Mouse (Mus musculus) midbrain, embryonic 14.5 days (tissue): ENCODE data around the gene Parpbp. TPM values are rescaled to one million over a fixed set of nuclear protein-coding genes. Genes with fewer than 3 reads are reported as not detected.
A peak's percentile ranks its signal among the peaks of the same experiment; 100 is the strongest.

Experiments
- ATAC-seq: fragments of 200-750 bp; cut with Nextera tagmentation; 2 replicates; pipeline ENCODE4 v1.8.0; 2017; ENCODE audit warnings: moderate number of reproducible peaks, moderate library complexity; ENCODE audit not compliant: low FRiP score, low TSS enrichment
- DNase-seq: peaks from one replicate; pipeline ENCODE4 v3.0.0-alpha.2; 2015
- H3K27ac ChIP-seq: fragments of 300-500 bp; sonication (generic); replicated peaks from 2 replicates; pipeline ENCODE4 v1.5.1; 2014; ENCODE audit warnings: mild to moderate bottlenecking, low read depth, low read length, moderate library complexity
- H3K27me3 ChIP-seq: fragments of 300-500 bp; sonication (generic); 2 replicates; pipeline ENCODE4 v1.6.1; 2014; ENCODE audit warnings: low read length, control low read depth, mixed read lengths; ENCODE audit not compliant: control insufficient read depth, insufficient read depth
- H3K36me3 ChIP-seq: fragments of 300-500 bp; sonication (generic); 2 replicates; pipeline ENCODE4 v1.6.1; 2014; ENCODE audit warnings: low read length, control low read depth; ENCODE audit not compliant: control insufficient read depth, insufficient read depth
- H3K4me1 ChIP-seq: fragments of 300-500 bp; sonication (generic); 2 replicates; pipeline ENCODE4 v1.6.1; 2014; ENCODE audit warnings: mild to moderate bottlenecking, antibody characterized with exemption, low read length, control low read depth; ENCODE audit not compliant: control insufficient read depth, insufficient read depth
- H3K4me2 ChIP-seq: fragments of 300-500 bp; sonication (generic); 2 replicates; pipeline ENCODE4 v1.6.1; 2014; ENCODE audit warnings: mild to moderate bottlenecking, low read length, moderate library complexity
- H3K4me3 ChIP-seq: fragments of 300-500 bp; sonication (generic); replicated peaks from 2 replicates; pipeline ENCODE4 v1.5.1; 2014; ENCODE audit warnings: low read depth, low read length
- H3K9ac ChIP-seq: fragments of 300-500 bp; sonication (generic); replicated peaks from 2 replicates; pipeline ENCODE4 v1.6.1; 2014; ENCODE audit warnings: mild to moderate bottlenecking, low read length, moderate library complexity
- H3K9me3 ChIP-seq: fragments of 300-500 bp; sonication (generic); 2 replicates; pipeline ENCODE4 v1.6.1; 2016; ENCODE audit warnings: low read length, control low read depth, mixed read lengths; ENCODE audit not compliant: control insufficient read depth
- WGBS: fragments of 180-500 bp; shearing (Covaris S2); extraction: QIAGEN DNeasy Blood & Tissue Kit; methylation state at CpG from one replicate; pipeline ENCODE4 v1.1.7; 2014; 5-methylcytosine and 5-hydroxymethylcytosine counted together
- polyA plus RNA-seq: library from polyadenylated mRNA; unstranded; fragments of >200 nt; fragmentation: Nextera tagmentation; extraction: Ambion mirVana; gene quantifications from 2 replicates; pipeline ENCODE4 v1.2.1, GENCODE M21; 2014

Parpbp gene
- polyA plus RNA-seq, result 2.0 and 3.5 TPM in 2 replicates

GRCm38 (mm10) chr10:88146707-88147477, at the start of gene Parpbp, which contains the start of gene Nup37:
Parpbp (minus strand) TSS chr10:88146941.
Nup37 (plus strand) TSS chr10:88146992.
- Histone ChIP-seq H3K4me1 (peaks cover 9% of the 10 kb centered on the region), H3K9me3 (no peaks in the 10 kb centered on the region), H3K9ac (peak within 1 kb of the TSS; percentile 75), H3K4me3 (peak within 1 kb of the TSS; percentile 86), H3K4me2 (peak within 1 kb of the TSS; percentile 82), H3K36me3 (peaks cover 10% of the 10 kb centered on the region; the same call in 1 of the 2 replicates), H3K27ac (no peak within 1 kb of the TSS), H3K27me3 (no peaks in the 10 kb centered on the region)
- WGBS, result under 1% methylated on average over 53 of the region's 53 CpGs
- peak; percentile 93 for DNase-seq
- ATAC-seq, result peak; percentile 97

GRCm38 (mm10) chr10:88167438-88168077, 20.8 kb upstream of the Parpbp start:
- Histone ChIP-seq H3K4me2 (no peak overlapping the region), H3K9me3 (no peaks in the 10 kb centered on the region), H3K27me3 (no peaks in the 10 kb centered on the region), H3K4me1 (no peaks in the 10 kb centered on the region), H3K9ac (no peak overlapping the region), H3K4me3 (no peak overlapping the region), H3K27ac (no peak overlapping the region), H3K36me3 (0 out of 2 replicates have a peak, but pooled peaks cover 4% of the 10 kb centered on the region)
- DNase-seq (no peak), ATAC-seq (no peak)
- WGBS, result 87% methylated on average over 7 of the region's 7 CpGs

DNA sequence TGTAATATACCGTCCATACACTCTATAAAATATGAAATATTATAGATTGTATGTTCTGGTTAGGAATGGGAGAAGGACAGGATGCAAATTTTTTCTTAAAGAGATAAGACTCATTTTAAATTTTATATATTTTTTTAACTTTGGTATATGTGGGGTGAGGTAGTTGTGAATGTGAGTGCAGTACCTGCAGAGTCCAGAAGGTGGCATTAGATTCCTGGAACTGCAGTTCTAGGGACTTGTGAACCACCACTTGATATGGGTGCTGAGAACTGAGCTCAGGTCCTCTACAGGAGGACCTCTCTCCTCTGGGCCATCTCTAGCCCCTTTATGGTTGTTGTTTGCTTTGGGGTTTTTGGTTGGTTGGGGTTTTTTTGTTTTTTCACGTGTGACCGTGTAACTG, 19.4 kb upstream of the Parpbp start:
- no peaks in the 10 kb centered on the region for H3K4me1 ChIP-seq
- H3K9me3 ChIP-seq, result no peaks in the 10 kb centered on the region
- WGBS, result 96% methylated on average over 3 of the region's 3 CpGs
- H3K27ac ChIP-seq, result no peak overlapping the region
- no peak overlapping the region for H3K4me3 ChIP-seq
- no peak overlapping the region for H3K9ac ChIP-seq
- no peak for DNase-seq
- no peak overlapping the region for H3K4me2 ChIP-seq
- ATAC-seq, result no peak
- 0 out of 2 replicates have a peak, but pooled peaks cover 6% of the 10 kb centered on the region for H3K36me3 ChIP-seq
- H3K27me3 ChIP-seq, result no peaks in the 10 kb centered on the region

GRCm38 (mm10) chr10:88162676-88163075, 15.9 kb upstream of the Parpbp start:
- ATAC-seq, result no peak
- no peak overlapping the region for H3K4me3 ChIP-seq
- DNase-seq, result no peak
- H3K4me2 ChIP-seq, result no peak overlapping the region
- no peaks in the 10 kb centered on the region for H3K4me1 ChIP-seq
- peaks cover 17% of the 10 kb centered on the region; the same call in 1 of the 2 replicates for H3K36me3 ChIP-seq
- no peaks in the 10 kb centered on the region for H3K9me3 ChIP-seq
- no peaks in the 10 kb centered on the region for H3K27me3 ChIP-seq
- no peak overlapping the region for H3K27ac ChIP-seq
- 84% methylated on average over 5 of the region's 5 CpGs for WGBS
- no peak overlapping the region for H3K9ac ChIP-seq

DNA sequence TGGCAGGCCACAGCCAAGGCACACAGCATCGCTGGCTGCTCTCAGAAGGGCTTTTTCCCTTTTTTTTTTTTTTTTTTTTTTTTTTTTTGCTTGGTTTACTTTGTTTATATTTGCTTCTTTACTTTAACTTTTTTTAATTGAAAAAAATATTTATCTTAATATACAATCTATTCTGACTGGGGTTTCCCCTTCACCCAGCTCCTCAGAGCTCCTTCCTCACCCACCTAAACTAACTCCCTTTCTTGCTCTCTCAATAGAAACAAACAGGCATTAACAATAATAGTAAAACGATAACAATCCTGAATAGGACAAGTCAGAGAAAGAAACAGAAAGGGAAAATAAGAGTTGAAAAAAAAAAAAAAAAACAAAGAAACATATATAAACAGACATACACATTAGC, 15.4 kb upstream of the Parpbp start:
- Histone ChIP-seq H3K4me2 (no peak overlapping the region), H3K27ac (no peak overlapping the region), H3K4me3 (no peak overlapping the region), H3K9ac (no peak overlapping the region), H3K27me3 (no peaks in the 10 kb centered on the region), H3K9me3 (no peaks in the 10 kb centered on the region), H3K4me1 (no peaks in the 10 kb centered on the region), H3K36me3 (peaks cover 23% of the 10 kb centered on the region; the same call in 1 of the 2 replicates)
- DNase-seq (no peak), ATAC-seq (no peak)
- WGBS, result 97% methylated on average over 2 of the region's 2 CpGs

GRCm38 (mm10) chr10:88151658-88152057, 4.9 kb upstream of the Parpbp start:
- Histone ChIP-seq H3K27me3 (no peaks in the 10 kb centered on the region), H3K4me3 (no peak overlapping the region), H3K9me3 (no peaks in the 10 kb centered on the region), H3K27ac (no peak overlapping the region), H3K9ac (no peak overlapping the region), H3K4me2 (no peak overlapping the region), H3K36me3 (peaks cover 34% of the 10 kb centered on the region), H3K4me1 (peaks cover 5% of the 10 kb centered on the region; the same call in 1 of the 2 replicates)
- 93% methylated on average over 6 of the region's 6 CpGs for WGBS
- no peak for DNase-seq
- no peak for ATAC-seq

DNA sequence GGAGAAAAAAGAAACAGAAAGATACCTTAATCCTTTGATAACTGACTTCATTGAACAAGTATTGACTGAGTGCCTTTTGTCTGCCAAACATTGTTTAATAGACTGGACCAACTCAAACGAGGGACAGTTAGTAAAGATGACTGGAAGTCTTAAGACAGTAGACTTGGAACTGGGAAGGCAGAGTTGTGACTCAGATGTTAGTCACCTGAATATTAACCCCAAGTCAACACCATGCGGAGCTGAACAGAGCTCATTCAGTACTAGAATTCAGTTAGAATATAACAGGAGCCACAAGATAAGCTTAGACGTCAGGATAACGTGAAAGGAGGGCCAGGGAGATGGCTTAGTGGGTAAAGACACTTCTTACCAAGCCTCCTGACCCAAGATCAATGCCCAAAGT, 3.6 kb upstream of the Parpbp start:
- Histone ChIP-seq H3K36me3 (peaks cover 34% of the 10 kb centered on the region), H3K27ac (no peak overlapping the region), H3K9me3 (no peaks in the 10 kb centered on the region), H3K4me1 (peaks cover 9% of the 10 kb centered on the region), H3K4me3 (no peak overlapping the region), H3K27me3 (no peaks in the 10 kb centered on the region), H3K9ac (no peak overlapping the region), H3K4me2 (no peak overlapping the region)
- ATAC-seq (no peak), DNase-seq (no peak)
- WGBS, result 89% methylated on average over 4 of the region's 4 CpGs

GRCm38 (mm10) chr10:88146187-88146586, 554 bp downstream of the Parpbp start:
- Histone ChIP-seq H3K4me1 (peaks cover 9% of the 10 kb centered on the region), H3K9me3 (no peaks in the 10 kb centered on the region), H3K4me3 (peak overlapping the region; percentile 86), H3K4me2 (peak overlapping the region; percentile 82), H3K36me3 (peaks cover 6% of the 10 kb centered on the region; the same call in 1 of the 2 replicates), H3K27ac (no peak overlapping the region), H3K9ac (peak overlapping the region; percentile 75), H3K27me3 (no peaks in the 10 kb centered on the region)
- ATAC-seq, result no peak
- DNase-seq, result no peak
- 23% methylated on average over 7 of the region's 7 CpGs for WGBS
